Mouse (Mus musculus): Measurements from ENCODE around the gene Mars. TPM values are rescaled to one million over a fixed set of nuclear protein-coding genes. Genes with fewer than 3 reads are reported as not detected.
A peak's percentile ranks its signal among the peaks of the same experiment; 100 is the strongest.

The Mars gene
- polyA plus RNA-seq, 1 experiment from 2014 or later = 50.7 TPM

DNA sequence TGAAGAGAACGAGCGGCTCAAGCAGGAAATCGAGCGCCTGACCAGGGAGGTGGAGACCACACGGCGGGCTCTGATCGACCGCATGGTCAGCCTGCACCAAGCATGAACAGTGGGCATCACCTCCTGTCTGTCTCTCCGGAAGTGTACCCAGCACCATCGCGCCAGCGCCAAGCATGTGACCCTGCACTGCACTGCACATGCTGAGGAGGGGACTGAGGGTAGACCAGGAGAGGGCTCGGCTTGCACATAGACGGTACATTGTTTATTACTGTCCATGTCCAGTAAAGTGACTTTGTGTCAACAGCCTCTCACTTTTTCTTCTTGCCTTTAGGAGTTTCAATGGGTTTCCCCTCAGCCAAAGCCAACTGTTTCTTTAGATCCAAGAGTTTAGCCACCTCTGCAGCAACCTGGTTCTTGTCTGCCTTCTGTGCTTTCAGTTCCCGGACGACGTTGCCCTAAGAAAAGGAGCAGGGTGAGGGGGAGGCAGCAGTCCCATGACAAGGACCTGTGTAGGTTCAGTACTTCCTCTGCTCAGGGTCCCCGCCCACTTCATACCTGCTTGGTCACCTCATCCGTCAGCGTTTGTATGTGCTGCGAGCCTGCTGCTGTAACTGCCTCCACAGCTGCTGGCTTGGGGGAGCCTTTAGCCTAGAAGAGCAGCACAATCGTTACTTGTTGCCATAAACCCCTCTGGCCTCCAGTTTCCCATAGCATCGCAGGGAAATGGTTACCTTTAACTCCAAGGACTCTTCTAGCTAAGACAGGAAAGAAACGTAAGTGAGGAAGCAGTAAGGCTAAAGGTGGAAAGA lies 15.4 kb downstream of the Mars start:
- 80% methylated on average over 24 of the region's 24 CpGs for WGBS
- H3K9ac ChIP-seq (ENCODE audit: low read depth, low read length) = no peak overlapping the region
- H3K4me2 ChIP-seq (replicated peaks; ENCODE audit: low read depth) = no peak overlapping the region
- peaks cover 15% of the 10 kb centered on the region for H3K4me1 ChIP-seq (replicated peaks; ENCODE audit: control insufficient read depth, insufficient read depth, low read length)
- peaks cover 77% of the 10 kb centered on the region for H3K36me3 ChIP-seq (ENCODE audit: control insufficient read depth, insufficient read depth)
- no peak overlapping the region for H3K4me3 ChIP-seq (ENCODE audit: low read depth, low read length)
- H3K27ac ChIP-seq (ENCODE audit: low read depth, low read length) = peak overlapping the region; percentile 21
- TF ChIP-seq CTCF (IDR thresholded peaks at IDR 0.05; ENCODE audit: low read depth) = no peak
- H3K9me3 ChIP-seq (ENCODE audit: control insufficient read depth) = no peaks in the 10 kb centered on the region
- no peaks in the 10 kb centered on the region for H3K27me3 ChIP-seq (replicated peaks; ENCODE audit: control insufficient read depth, insufficient read depth, low read length)
- ATAC-seq = no peak

DNA sequence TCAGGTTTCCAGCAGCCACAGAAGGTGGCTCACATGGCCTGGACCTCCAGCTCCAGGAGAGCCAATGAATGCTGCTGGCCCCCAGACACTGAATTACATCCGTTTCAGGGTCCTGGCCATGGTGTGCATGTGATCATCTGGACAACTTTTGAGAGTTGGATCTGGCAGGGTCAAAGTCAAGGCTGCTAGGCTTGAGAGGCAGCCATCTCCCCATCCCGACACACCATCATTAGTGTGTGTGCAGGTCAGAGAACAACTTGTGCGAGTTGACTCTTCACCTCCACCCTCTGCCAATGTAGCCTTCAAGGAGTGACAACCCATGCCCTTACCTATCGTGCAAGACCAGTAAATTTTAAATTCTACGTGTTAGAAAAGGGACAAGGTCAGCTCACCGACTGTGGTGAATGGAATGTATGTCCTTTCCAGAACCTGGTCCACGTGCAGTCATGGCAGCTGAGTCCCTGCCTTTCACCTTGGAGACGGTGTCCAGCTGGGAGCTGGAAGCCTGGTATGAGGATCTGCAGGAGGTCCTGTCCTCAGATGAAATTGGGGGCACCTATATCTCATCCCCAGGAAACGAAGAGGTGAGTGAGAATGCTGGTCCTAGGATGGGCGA lies 16.6 kb downstream of the Mars start:
- no peak for ATAC-seq
- Histone ChIP-seq H3K4me1 (replicated peaks; ENCODE audit: control insufficient read depth, insufficient read depth, low read length) (peaks cover 15% of the 10 kb centered on the region), H3K36me3 (ENCODE audit: control insufficient read depth, insufficient read depth) (peaks cover 65% of the 10 kb centered on the region), H3K4me2 (replicated peaks; ENCODE audit: low read depth) (no peak overlapping the region), H3K9ac (ENCODE audit: low read depth, low read length) (no peak overlapping the region), H3K4me3 (ENCODE audit: low read depth, low read length) (no peak overlapping the region), H3K27ac (ENCODE audit: low read depth, low read length) (0 out of 2 replicates have a peak overlapping the region, but pooled peaks have one; percentile 23), H3K9me3 (ENCODE audit: control insufficient read depth) (no peaks in the 10 kb centered on the region), H3K27me3 (replicated peaks; ENCODE audit: control insufficient read depth, insufficient read depth, low read length) (no peaks in the 10 kb centered on the region)
- 85% methylated on average over 10 of the region's 10 CpGs for WGBS
- TF ChIP-seq CTCF (IDR thresholded peaks at IDR 0.05; ENCODE audit: low read depth) = no peak

DNA sequence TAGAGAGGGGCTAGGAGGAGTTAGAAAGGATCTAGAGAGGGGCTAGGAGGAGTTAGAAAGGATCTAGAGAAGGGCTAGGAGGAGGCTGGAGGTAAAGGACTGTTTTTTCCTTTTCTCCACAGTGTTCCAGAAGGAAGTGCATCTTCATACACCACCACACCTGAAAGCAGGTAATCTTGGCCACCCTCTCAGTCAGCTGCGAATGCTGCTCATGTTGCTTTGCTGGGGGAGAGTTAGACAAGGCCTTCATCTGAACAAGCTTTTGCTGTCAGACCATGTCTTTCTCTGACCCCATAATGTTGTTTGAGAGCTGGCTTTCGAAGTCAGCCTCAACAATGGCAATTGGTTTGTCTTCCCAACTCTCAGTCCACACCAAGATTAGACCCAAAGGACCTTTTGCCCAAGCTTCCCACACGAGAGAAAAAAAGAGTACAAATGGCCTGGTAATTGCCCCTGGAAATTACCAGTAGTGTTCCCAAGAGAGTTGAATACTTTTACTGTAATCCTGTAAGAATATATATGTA lies 17.9 kb downstream of the Mars start:
- Histone ChIP-seq H3K4me2 (replicated peaks; ENCODE audit: low read depth) (no peak overlapping the region), H3K9me3 (ENCODE audit: control insufficient read depth) (no peaks in the 10 kb centered on the region), H3K4me1 (replicated peaks; ENCODE audit: control insufficient read depth, insufficient read depth, low read length) (peaks cover 15% of the 10 kb centered on the region), H3K9ac (ENCODE audit: low read depth, low read length) (no peak overlapping the region), H3K36me3 (ENCODE audit: control insufficient read depth, insufficient read depth) (peaks cover 52% of the 10 kb centered on the region), H3K27ac (ENCODE audit: low read depth, low read length) (no peak overlapping the region; the same call in 1 of the 2 replicates), H3K27me3 (replicated peaks; ENCODE audit: control insufficient read depth, insufficient read depth, low read length) (no peaks in the 10 kb centered on the region), H3K4me3 (ENCODE audit: low read depth, low read length) (no peak overlapping the region)
- TF ChIP-seq CTCF (IDR thresholded peaks at IDR 0.05; ENCODE audit: low read depth) = no peak
- no peak for ATAC-seq
- 78% methylated on average over 3 of the region's 3 CpGs for WGBS

DNA sequence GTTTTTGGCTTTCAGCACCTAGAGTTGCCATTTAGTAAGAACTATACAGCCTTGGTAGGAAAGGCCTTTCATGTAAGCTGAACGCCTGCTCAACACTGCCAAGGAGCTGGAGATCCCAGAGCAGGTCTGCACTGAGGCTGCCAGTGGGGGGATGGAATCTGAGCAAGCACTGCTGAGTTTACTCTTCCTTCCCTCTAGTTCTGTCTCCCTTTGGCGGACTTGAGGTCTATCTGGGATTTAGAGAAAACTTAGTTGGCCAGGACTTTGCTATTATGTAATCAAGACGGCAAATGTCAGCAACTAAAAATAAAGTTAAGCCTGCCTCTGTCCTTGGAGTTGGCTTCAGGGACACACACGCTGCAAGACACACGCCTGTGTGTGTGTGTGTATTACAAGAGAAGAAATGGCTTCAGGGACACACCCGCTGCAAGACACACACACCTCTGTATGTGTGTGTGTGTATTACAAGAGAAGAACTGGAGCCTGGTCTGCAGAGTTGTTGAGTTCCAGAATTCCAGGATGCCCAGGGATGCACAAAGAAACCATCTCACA lies 18.5 kb downstream of the Mars start:
- H3K36me3 ChIP-seq (ENCODE audit: control insufficient read depth, insufficient read depth) = peaks cover 51% of the 10 kb centered on the region
- 58% methylated on average over 6 of the region's 6 CpGs for WGBS
- no peak overlapping the region; the same call in 1 of the 2 replicates for H3K27ac ChIP-seq (ENCODE audit: low read depth, low read length)
- no peaks in the 10 kb centered on the region for H3K9me3 ChIP-seq (ENCODE audit: control insufficient read depth)
- no peaks in the 10 kb centered on the region for H3K27me3 ChIP-seq (replicated peaks; ENCODE audit: control insufficient read depth, insufficient read depth, low read length)
- no peak for ATAC-seq
- peak overlapping the region; percentile 7; the same call in 1 of the 2 replicates for H3K4me3 ChIP-seq (ENCODE audit: low read depth, low read length)
- H3K4me2 ChIP-seq (replicated peaks; ENCODE audit: low read depth) = peak overlapping the region; percentile 75
- peaks cover 15% of the 10 kb centered on the region for H3K4me1 ChIP-seq (replicated peaks; ENCODE audit: control insufficient read depth, insufficient read depth, low read length)
- TF ChIP-seq CTCF (IDR thresholded peaks at IDR 0.05; ENCODE audit: low read depth) = no peak
- H3K9ac ChIP-seq (ENCODE audit: low read depth, low read length) = no peak overlapping the region

DNA sequence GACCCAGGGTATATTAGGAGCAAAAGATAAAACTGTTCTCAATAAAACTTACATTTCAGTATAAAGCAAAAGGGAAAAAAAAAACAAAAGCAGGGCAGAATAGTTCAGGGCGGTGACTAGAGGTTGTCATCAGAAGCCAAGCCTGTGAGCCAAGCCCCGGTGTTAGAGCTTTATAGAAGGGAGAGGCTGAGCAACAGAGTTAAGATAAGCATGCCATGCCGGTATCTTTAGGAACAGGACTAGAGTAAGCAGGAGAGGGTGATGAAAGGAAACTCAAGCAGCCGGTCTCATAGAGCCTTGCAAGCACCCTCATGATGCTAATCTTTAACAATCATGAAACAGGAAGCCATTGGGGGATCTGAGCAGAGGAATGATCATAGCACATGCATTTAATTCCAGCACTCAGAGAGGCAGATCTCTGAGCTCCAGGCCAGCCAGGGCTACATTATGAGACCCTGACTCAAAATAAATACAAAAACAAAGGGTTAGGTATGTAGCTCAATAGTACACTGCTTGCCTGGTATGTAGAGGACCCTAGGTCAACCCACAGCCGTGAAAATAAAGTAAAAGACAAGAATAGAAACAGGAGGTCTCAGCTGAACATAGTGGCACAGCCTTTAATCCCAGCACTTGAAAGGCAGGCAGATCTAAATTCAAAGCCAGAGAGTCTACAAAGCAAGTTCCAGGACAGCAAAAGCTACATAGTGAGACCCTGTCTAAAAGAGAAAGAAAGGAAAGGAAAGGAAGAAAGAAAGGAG lies 19.5 kb downstream of the Mars start:
- no peak for ATAC-seq
- peaks cover 19% of the 10 kb centered on the region for H3K4me1 ChIP-seq (replicated peaks; ENCODE audit: control insufficient read depth, insufficient read depth, low read length)
- no peak for TF ChIP-seq CTCF (IDR thresholded peaks at IDR 0.05; ENCODE audit: low read depth)
- H3K36me3 ChIP-seq (ENCODE audit: control insufficient read depth, insufficient read depth) = peaks cover 41% of the 10 kb centered on the region
- H3K9me3 ChIP-seq (ENCODE audit: control insufficient read depth) = no peaks in the 10 kb centered on the region
- no peak overlapping the region; the same call in 1 of the 2 replicates for H3K27ac ChIP-seq (ENCODE audit: low read depth, low read length)
- peak overlapping the region; percentile 69 for H3K4me3 ChIP-seq (ENCODE audit: low read depth, low read length)
- 16% methylated on average over 5 of the region's 5 CpGs for WGBS
- peak overlapping the region; percentile 64 for H3K9ac ChIP-seq (ENCODE audit: low read depth, low read length)
- no peaks in the 10 kb centered on the region for H3K27me3 ChIP-seq (replicated peaks; ENCODE audit: control insufficient read depth, insufficient read depth, low read length)
- H3K4me2 ChIP-seq (replicated peaks; ENCODE audit: low read depth) = peak overlapping the region; percentile 75
